Mouse (Mus musculus): ENCODE data around the gene Slc16a4.

DNA sequence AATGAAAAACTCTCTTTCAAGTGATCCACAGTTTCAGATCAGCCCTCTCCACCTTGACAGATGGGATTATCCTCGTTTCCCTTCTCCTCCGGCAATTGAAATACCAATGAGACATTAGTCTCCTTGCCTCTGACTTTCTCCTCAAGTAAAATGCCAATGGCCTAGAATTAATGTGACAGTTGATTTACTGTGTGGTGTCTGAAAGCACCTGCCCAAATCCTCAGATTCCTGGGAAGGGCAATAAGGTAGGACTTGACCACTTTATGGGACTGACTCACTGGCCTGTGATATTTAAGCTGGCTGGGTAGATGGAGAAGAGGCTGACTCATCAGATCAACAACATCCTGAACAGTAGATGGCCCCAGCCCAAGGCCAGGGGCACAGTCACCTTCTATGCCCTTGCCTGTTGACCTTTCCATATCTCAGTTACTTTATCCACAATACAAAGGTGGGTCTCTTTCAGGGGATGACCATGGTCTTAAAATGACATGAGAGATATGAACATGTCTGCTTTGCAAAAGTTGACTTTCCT, 24.1 kb upstream of the Slc16a4 start:
- no peak for TF ChIP-seq POLR2A (IDR thresholded peaks at IDR 0.05; ENCODE audit: low read depth, low read length)
- TF ChIP-seq CTCF (conservative IDR thresholded peaks at IDR 0.05; ENCODE audit: insufficient read depth, insufficient read length, low read depth, low read length) = no peak
